Mouse (Mus musculus) mature B cell (primary cell): ENCODE results near the gene Psme3.
"Not testable (repeated sequence)": the region's sequence is repeated elsewhere in the genome, so short reads cannot be mapped to it uniquely, and the experiment has no call there.

Source experiments
- in situ Hi-C: fragments of 300-500 bp; cut with MboI; formaldehyde crosslinking; loops from 2 replicates; pipeline ENCODE4 v1.14.3; 2019

Psme3 gene

GRCm38 (mm10) chr11:101312150-101312549 is 3.9 kb upstream of the Psme3 start:
- in situ Hi-C loops: no loop called here

GRCm38 (mm10) chr11:101314567-101314966 is 1.4 kb upstream of the Psme3 start:
- in situ Hi-C loops: no loop called here

GRCm38 (mm10) chr11:101315082-101315650 is 847 bp upstream of the Psme3 start:
- in situ Hi-C loops: no loop called here

- in situ Hi-C loops: no loop called here
Observed at GRCm38 (mm10) chr11:101316501-101316917, 496 bp downstream of the Psme3 start.

GRCm38 (mm10) chr11:101323609-101324008 is 7.6 kb downstream of the Psme3 start:
- in situ Hi-C loops: no loop called here

GRCm38 (mm10) chr11:101324763-101325162 is 8.8 kb downstream of the Psme3 start, which contains the start of gene Aoc2:
TSS of gene Aoc2 (plus strand) at chr11:101325063.
- in situ Hi-C loops: no loop called here

GRCm38 (mm10) chr11:101325201-101325600 is 9.2 kb downstream of the Psme3 start:
- in situ Hi-C loops: not testable (repeated sequence)

- in situ Hi-C loops: no loop called here
Observed at GRCm38 (mm10) chr11:101326147-101326546, 10.1 kb downstream of the Psme3 start.

- in situ Hi-C loops: no loop called here
Observed at GRCm38 (mm10) chr11:101327311-101327710, 11.3 kb downstream of the Psme3 start.

GRCm38 (mm10) chr11:101328941-101329635 is 13.1 kb downstream of the Psme3 start:
- in situ Hi-C loops: no loop called here

GRCm38 (mm10) chr11:101330371-101330924 is 14.4 kb downstream of the Psme3 start, which contains the start of gene Aoc3:
TSS of gene Aoc3 (plus strand) at chr11:101330605.
- in situ Hi-C loops: no loop called here

GRCm38 (mm10) chr11:101330961-101331360 is 14.9 kb downstream of the Psme3 start:
- in situ Hi-C loops: not testable (repeated sequence)

GRCm38 (mm10) chr11:101332537-101332936 is 16.5 kb downstream of the Psme3 start:
- in situ Hi-C loops: no loop called here

- in situ Hi-C loops: no loop called here
Observed at GRCm38 (mm10) chr11:101334023-101334422, 18.0 kb downstream of the Psme3 start.

GRCm38 (mm10) chr11:101334516-101334915 is 18.5 kb downstream of the Psme3 start:
- in situ Hi-C loops: no loop called here

- in situ Hi-C loops: no loop called here
Observed at GRCm38 (mm10) chr11:101335685-101336084, 19.7 kb downstream of the Psme3 start.

GRCm38 (mm10) chr11:101338123-101338760 is 22.2 kb downstream of the Psme3 start:
- in situ Hi-C loops: no loop called here

GRCm38 (mm10) chr11:101347083-101347775 is 31.2 kb downstream of the Psme3 start:
- in situ Hi-C loops: no loop called here

GRCm38 (mm10) chr11:101348774-101349173 is 32.8 kb downstream of the Psme3 start:
- in situ Hi-C loops: no loop called here

- in situ Hi-C loops: no loop called here
Observed at GRCm38 (mm10) chr11:101349216-101349615, 33.2 kb downstream of the Psme3 start.

- in situ Hi-C loops: no loop called here
Observed at GRCm38 (mm10) chr11:101351100-101351720, 35.2 kb downstream of the Psme3 start.

- in situ Hi-C loops: no loop called here
Observed at GRCm38 (mm10) chr11:101351721-101352111, 35.7 kb downstream of the Psme3 start.
